Mouse (Mus musculus): Measurements from ENCODE around the gene Large2. TPM values are rescaled to one million over a fixed set of nuclear protein-coding genes. Genes with fewer than 3 reads are reported as not detected.

Large2 gene
- polyA plus RNA-seq, 1 experiment from 2014 or later = 2.0 TPM

GRCm38 (mm10) chr2:92316652-92317051 lies 58.0 kb downstream of the Large2 start:
- 0 out of 2 replicates have a peak, but pooled peaks cover 7% of the 10 kb centered on the region for H3K4me1 ChIP-seq
- 59% methylated on average over 3 of the region's 3 CpGs for WGBS (ENCODE audit: insufficient replicate concordance)
- no peak for ATAC-seq
- no peaks in the 10 kb centered on the region for H3K27me3 ChIP-seq (replicated peaks)
- no peak overlapping the region for H3K4me2 ChIP-seq
- H3K36me3 ChIP-seq = peaks cover 2% of the 10 kb centered on the region; the same call in 1 of the 2 replicates
- H3K27ac ChIP-seq = no peak overlapping the region
- no peaks in the 10 kb centered on the region for H3K9me3 ChIP-seq (replicated peaks)
- H3K4me3 ChIP-seq = no peak overlapping the region
- no peak overlapping the region for H3K9ac ChIP-seq

Small RNA genes lying within 50 kb of the gene (microRNA-seq; reads per million reads assigned to microRNA genes)
- gene Mir7000 = not detected

Other genes starting within 250 kb of the Large2 start
- gene Pex16, start 193 bp downstream of the Large2 start, polyA plus RNA-seq (2016; fragmentation: Nextera tagmentation; extraction: Ambion mirVana) = 20.1 and 21.2 TPM in 2 replicates
- 1.1 and 1.4 TPM in 2 replicates for gene 1700029I15Rik, start 7.7 kb upstream of the Large2 start, polyA plus RNA-seq (2016; fragmentation: Nextera tagmentation; extraction: Ambion mirVana)
- 4.6 and 4.7 TPM in 2 replicates for gene Mapk8ip1, start 26.4 kb upstream of the Large2 start, polyA plus RNA-seq (2016; fragmentation: Nextera tagmentation; extraction: Ambion mirVana)
- gene Cry2, start 59.2 kb upstream of the Large2 start, polyA plus RNA-seq (2016; fragmentation: Nextera tagmentation; extraction: Ambion mirVana) = 14.1 and 14.5 TPM in 2 replicates
- 15.3 and 15.5 TPM in 2 replicates for gene Slc35c1, start 85.7 kb upstream of the Large2 start, polyA plus RNA-seq (2016; fragmentation: Nextera tagmentation; extraction: Ambion mirVana)
- 0.56 and 0.59 TPM in 2 replicates for gene Chst1, start 224.8 kb upstream of the Large2 start, polyA plus RNA-seq (2016; fragmentation: Nextera tagmentation; extraction: Ambion mirVana)